Mouse (Mus musculus): ENCODE results near the gene Mlst8.
"Not testable (repeated sequence)": the region's sequence is repeated elsewhere in the genome, so short reads cannot be mapped to it uniquely, and the experiment has no call there.

Mlst8 gene

GRCm38 (mm10) chr17:24469336-24469909, 9.5 kb downstream of the Mlst8 start:
- DNase-seq (ENCODE audit: low spot score): no peak

GRCm38 (mm10) chr17:24468636-24469246, 10.1 kb downstream of the Mlst8 start:
- no peak for DNase-seq (ENCODE audit: low spot score)

GRCm38 (mm10) chr17:24463374-24464133, 15.3 kb downstream of the Mlst8 start:
- DNase-seq (ENCODE audit: low spot score): no peak

GRCm38 (mm10) chr17:24462932-24463331, 15.9 kb downstream of the Mlst8 start:
- DNase-seq (ENCODE audit: low spot score): no peak

- DNase-seq (ENCODE audit: low spot score): no peak
Measured at GRCm38 (mm10) chr17:24461580-24461979, 17.3 kb downstream of the Mlst8 start.

GRCm38 (mm10) chr17:24455523-24456206, 23.2 kb downstream of the Mlst8 start:
- not testable (repeated sequence) for DNase-seq (ENCODE audit: low spot score)

GRCm38 (mm10) chr17:24454756-24455522, 23.9 kb downstream of the Mlst8 start:
- DNase-seq (ENCODE audit: low spot score): peak; percentile 99

- DNase-seq (ENCODE audit: low spot score): no peak
Measured at GRCm38 (mm10) chr17:24454218-24454755, 24.6 kb downstream of the Mlst8 start.

- DNase-seq (ENCODE audit: low spot score): no peak
Measured at GRCm38 (mm10) chr17:24453372-24453771, 25.5 kb downstream of the Mlst8 start.

GRCm38 (mm10) chr17:24451220-24451619, 27.7 kb downstream of the Mlst8 start:
- DNase-seq (ENCODE audit: low spot score): no peak

GRCm38 (mm10) chr17:24449507-24449906, 29.4 kb downstream of the Mlst8 start:
- no peak for DNase-seq (ENCODE audit: low spot score)

GRCm38 (mm10) chr17:24446590-24446989, 32.3 kb downstream of the Mlst8 start:
- no peak for DNase-seq (ENCODE audit: low spot score)

GRCm38 (mm10) chr17:24443409-24443808, 35.5 kb downstream of the Mlst8 start:
- no peak for DNase-seq (ENCODE audit: low spot score)

- no peak for DNase-seq (ENCODE audit: low spot score)
Measured at GRCm38 (mm10) chr17:24442632-24443155, 36.2 kb downstream of the Mlst8 start, which contains the start of gene Dnase1l2. Gene Dnase1l2, minus strand, starts transcription at chr17:24443105.

GRCm38 (mm10) chr17:24442107-24442506, 36.8 kb downstream of the Mlst8 start:
- no peak for DNase-seq (ENCODE audit: low spot score)

- no peak for DNase-seq (ENCODE audit: low spot score)
Measured at GRCm38 (mm10) chr17:24441148-24441547, 37.7 kb downstream of the Mlst8 start.

- no peak for DNase-seq (ENCODE audit: low spot score)
Measured at GRCm38 (mm10) chr17:24440377-24440776, 38.5 kb downstream of the Mlst8 start.

- DNase-seq (ENCODE audit: low spot score): no peak
Measured at GRCm38 (mm10) chr17:24437016-24437415, 41.9 kb downstream of the Mlst8 start.

- no peak for DNase-seq (ENCODE audit: low spot score)
Measured at GRCm38 (mm10) chr17:24429201-24429983, 49.5 kb downstream of the Mlst8 start.

- no peak for DNase-seq (ENCODE audit: low spot score)
Measured at GRCm38 (mm10) chr17:24427170-24427557, 51.7 kb downstream of the Mlst8 start.
